Mouse (Mus musculus) gastrocnemius, adult 18-20 months (tissue): ENCODE data around the gene Muc1. TPM values are rescaled to one million over a fixed set of nuclear protein-coding genes. Genes with fewer than 3 reads are reported as not detected.

Source experiments
- DNase-seq: peaks from one replicate; pipeline ENCODE4 v3.0.0; 2021; ENCODE audit warnings: low spot score
- microRNA-seq: library from miRNA; unstranded; fragments of <30 nt; microRNA quantifications from one replicate; pipeline ENCODE4 v1.2.0, GENCODE M21; 2021
- total RNA-seq, 2 experiments: library from RNA; stranded (reverse); gene quantifications; 2 replicates each; pipeline ENCODE4 v1.2.3; 2021

Gene Muc1
- total RNA-seq, 2 experiments from 2014 or later: 0.18 to 0.40 TPM

DNA sequence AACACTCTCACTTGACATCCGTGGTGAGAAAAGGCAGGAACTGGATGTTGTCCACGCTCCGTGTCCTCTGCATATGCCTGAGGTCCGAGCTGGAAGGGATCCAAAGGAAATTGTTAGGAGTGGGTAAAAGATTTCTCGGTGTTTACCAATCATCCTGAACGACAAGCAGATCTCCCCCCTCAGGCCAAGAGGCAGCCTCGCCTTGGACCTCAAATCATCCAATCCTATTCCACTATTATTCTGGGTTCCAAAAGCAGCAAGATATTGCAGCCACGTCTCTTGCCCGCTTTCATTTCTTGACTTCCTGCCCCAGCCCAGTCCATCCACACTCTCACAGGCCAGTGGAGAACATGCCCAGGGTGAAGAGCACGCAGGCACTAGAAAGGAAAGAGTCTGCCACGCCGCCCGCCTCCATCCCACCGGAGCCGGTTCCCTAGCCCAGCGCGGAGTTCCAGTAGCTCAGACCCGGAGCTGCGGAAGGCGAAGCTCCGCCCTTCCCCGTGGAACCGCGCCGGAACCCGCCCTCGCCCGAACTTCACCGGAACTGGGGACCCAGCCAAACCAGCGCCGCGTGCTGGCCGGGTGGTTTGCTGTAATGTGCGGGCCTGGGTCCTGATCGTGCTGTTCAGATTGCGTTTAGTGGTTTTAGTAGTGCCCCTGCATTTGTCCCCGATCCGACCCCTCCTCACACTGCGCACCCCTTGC, 41.3 kb downstream of the Muc1 start, which contains the start of gene Slc50a1:
Gene Slc50a1, minus strand, starts transcription at position 520 of the 705 bp plus-strand sequence.
- peak; percentile 90 for DNase-seq

DNA sequence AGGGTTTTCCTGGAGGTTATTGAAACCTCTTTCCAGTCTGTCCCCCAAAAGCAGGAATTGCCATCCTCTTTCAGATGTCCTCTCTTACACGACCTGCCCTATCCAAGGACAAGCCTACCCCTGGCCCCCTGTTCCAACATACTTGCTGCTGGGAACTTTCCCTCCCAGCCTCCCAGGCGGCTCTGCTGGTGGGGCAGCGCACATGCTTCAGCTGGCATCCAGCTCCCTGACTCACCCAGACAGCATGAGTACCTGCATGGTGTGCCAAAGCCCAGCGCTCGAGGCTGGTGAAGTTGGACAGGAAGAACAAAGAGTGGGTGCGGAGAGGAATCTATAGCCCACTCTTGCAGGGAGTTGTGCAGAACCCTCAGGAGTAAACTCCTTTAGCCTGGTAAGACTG, 42.0 kb downstream of the Muc1 start:
- peak; percentile 49 for DNase-seq

DNA sequence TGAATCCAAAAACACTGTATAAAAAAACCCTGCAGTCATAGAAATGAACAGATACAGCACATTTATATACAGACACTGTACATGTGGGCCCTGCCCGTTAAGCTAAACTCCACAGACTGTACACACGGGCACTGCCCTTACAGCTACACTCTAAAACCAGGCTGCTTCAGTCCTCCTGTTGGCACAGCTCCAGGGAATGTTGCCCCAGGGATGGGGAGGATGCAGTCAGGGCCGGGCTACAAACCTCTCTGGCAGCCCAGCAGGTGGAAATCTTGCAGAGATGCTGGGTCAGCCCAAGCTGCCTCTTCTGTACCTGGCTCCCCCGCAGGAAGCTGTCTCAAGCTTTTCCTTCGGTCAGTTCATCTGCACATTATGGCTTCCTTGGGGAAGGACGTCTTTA, 42.9 kb downstream of the Muc1 start:
- no peak for DNase-seq

DNA sequence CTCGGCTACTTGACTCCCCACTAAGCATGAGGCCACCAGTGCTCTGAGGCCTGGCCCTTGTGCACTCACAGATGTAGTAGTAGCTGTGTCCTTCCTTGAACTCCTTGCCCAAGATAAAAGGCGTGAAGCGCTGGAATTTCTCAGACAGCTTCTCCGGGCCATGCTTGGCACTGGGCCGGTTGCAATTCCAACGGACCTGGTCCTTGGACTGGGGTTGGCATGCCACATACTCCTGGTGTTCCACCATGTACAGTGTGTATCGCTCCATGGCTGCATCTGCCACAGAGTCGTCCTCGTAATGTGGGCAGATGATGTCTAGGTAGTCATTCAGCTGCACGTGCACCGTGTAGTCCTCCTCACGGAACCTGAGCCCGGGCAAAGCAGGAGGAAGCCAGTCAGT, 47.2 kb downstream of the Muc1 start:
- no peak for DNase-seq

DNA sequence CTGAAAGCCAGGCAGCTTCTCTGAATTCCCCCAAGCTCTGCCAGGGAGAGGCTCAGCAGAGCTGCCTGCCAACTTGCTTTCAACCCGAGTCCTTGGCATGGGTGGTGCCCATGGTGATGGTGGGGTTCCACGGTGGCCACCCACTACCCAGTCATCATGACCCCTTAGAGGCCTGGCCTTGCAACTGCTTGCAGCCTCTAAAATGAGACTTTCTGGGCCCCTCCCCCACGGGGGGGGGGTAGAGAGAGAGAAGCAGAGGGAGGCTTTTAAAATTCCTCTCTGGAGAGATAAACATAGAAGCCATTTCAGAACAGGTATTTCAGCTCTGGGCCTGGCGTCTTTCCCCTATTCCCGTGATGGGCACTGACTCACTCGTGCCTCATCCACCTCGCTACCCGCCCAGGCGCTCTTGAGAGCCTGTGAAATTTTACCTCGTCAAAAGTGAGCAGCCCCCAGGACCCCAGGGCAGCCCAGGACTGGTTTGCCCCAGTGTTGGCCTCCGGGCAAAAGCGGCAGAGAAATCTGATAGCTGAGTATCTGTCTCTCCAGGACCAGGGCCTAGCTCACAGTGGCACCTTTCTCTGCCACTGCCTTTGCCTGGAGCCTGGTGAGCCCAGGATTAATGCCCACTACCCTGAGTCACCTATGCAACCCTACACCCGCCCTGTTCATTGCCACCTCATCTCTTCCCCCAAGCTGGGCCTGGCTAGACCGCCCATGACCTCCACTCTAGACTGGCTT, 48.6 kb downstream of the Muc1 start:
- DNase-seq: peak; percentile 70

DNA sequence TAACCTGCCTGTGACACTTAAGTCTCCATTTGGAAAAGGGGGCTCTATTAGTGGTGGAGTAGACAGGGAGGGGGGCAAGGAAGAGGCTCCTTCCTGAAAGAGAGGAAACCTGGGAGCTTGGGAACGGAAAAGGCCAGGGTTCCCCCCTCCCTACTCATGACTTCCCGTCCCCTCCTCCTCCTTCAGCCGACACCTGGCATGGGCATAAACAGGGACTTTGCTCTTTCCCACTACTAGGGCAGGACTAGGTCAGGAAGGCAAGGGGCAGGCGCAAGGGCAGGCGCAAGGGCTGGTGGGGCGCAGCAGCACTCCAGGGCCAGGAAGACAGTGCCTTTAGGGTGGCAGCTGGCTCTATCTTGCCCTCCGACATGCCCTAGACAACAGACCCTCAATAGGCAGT, 49.2 kb downstream of the Muc1 start:
- DNase-seq: no peak

DNA sequence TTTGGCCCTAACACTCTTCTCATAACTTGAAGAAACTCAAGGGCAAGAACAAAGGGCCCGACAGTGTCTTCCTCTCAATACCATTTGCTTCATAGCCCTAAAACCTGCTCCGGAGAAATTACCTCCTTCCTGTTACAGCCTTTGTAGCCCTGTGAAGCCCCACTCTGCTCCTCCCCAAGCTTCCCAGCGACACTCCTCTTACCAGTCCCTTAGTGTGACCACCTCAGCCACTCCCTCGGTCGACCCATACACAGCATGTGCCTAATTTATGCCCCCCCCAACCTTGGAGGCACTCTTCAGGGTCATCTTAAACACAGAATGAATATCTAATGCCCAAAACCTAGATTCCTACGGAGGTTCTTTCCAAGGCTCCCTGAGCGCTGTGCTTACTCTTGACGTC, 49.8 kb downstream of the Muc1 start:
- DNase-seq: no peak

DNA sequence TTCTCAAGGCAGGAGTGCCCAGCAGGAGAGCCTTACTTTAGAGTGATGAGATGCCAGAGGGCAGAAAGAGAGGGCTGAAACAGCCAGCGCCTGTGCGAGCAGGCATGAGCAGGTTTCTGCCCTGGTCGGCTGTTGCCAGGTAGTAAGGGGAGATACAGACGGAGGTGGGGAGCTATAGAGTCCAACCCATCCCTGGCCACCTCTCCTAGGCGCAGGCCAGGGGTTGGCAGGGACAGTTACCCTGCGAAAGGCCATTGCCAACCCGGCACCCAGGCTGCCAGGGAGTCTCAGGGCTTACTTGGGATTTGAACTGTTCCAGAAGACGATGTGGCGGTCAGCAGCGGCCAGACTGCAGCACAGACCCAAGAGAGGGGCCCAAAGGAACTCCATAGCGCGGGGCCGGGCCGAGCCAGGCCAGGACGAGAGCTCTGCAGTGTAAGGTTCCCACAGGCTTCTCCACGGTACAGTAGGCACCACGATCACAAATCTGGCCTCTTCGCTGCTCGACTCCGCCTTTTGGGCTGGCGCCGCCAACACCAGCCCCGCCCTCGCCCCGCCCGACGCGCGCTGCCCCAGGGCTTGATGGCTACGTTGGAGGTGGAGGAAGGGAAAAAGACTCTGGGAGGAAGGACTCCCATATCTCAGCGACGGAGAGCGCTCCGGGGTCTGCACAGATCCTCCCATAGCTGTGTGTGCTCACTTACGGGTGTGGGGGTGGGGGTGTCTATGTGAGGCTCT, 50.5 kb downstream of the Muc1 start:
- peak; percentile 86 for DNase-seq

DNA sequence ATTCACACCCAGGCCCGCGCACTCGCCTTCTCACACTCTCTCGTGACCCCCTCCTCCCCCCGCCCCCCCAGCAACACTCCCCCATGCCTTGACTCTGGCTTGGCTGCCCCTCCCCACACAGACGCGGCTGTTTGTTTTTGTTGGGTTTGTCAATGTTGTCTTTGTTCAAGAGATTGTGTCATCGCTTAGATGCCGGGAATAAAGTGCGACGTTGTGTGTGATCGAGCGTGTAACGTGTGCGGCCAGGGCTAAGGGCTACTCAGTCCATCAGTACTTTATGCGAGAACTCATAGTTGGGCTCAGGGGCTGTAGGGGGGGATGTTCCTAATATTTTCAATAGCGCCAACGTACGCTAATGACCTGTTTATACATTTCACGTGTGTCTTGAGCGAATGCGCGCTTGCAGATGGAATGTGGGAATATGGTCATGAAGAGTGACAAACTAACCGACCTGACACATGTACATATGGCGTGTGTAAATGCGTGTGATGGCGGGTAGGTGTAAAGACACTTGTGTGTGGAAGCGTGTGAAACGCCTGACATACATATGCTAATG, 51.3 kb downstream of the Muc1 start:
- DNase-seq: no peak

DNA sequence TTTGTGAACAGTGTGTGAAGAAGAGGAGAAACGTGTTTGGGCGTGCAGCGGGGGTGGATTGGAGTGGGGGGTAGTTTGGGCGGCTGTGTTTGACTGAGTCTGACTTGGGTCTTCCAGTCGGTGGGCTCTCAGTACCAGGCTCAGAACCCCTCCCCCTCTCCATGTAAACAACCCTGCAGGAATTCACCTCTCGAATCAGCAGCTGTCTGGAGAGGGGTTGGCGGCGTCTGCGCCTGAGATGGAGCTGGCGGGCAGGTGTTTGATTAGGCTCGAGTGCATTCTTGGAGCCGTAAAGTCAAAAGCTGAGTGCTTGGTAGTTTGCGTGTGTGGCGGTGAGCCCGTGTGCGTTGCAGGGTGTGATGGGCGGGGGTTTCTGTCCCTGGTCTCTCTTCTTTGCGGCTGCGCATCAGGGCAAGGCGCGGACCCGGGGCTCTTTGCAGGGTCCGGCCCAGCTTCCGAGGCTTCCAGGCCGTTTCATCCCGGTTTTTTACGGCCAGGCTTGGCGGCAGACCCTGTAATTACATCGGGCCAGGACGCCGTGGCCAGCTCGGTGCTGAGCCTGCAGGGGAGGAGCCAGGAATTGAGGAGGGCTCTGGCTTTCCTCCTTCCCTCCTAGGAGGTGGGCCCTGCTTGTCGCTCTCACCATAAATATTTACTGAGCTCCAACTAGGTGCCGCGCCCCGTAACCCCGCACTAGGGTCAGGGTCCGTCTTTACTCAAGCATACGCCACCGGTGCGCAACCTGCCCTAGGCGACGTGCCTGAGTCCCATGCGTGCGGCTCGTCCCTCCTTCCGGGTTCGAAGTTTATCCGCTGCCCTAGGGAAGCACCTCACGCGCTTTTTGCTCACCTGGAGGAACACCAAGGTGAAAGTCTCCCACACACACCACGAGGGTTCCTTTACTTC, 52.0 kb downstream of the Muc1 start, which contains the start of gene Efna1:
Gene Efna1, minus strand, starts transcription at position 537 of the 906 bp plus-strand sequence.
- DNase-seq: no peak

DNA sequence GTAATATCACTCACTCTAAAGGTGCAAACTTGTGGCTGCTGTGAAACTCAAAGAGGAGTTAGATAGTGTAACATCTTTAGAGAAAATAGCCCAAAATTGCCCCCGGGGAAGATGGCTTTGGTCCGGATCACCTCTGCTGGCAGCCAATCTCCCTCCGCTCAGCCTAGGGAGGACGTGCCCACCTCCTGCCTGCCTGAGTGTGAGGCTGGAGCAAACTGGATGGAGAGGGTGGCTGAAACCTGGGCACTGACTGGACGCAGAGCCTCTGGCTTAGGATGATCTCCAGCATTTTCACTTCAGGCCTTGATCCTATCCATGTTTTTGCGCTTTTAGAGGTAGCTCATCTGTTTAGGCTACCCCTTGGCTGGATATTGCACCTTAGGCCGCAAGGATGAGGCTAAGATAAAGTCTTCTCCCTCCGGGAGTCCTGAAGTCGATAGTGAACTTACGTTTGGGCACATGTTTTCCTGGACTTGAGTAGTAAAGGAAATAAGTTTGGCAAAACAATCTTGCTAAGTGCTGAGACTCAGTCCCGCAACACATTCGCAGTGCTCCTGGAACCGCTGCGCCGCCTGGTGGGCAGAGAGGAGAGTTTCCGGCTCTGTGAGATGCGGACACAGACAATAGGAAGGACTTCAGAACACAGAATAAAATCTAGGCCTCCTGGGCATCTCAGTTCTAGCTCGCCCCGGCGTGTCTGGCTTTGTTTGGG, 52.9 kb downstream of the Muc1 start:
- peak; percentile 85 for DNase-seq

DNA sequence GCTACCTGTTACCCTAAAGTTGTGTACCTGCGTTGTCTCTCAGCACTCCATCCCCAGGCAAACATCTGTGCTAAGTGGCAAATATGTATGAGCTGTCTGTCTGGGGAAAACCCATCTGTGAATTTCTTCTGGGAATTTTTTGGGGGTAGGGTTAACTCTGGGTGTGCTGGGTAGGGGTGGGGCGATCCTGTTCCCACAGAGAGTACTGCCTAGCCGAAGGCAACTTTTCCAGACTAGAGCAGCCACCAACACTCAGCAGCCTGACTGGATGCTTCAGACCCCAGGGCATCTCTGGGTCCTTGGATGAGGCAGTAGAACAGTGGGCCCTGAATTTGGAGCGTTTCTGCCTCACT, 53.4 kb downstream of the Muc1 start:
- DNase-seq: no peak

Small RNA genes lying within 50 kb of the gene (microRNA-seq; reads per million reads assigned to microRNA genes)
- gene Mir92b: 29.0 reads per million, percentile 41 among the genes with 10 or more reads in this experiment

Other genes starting within 250 kb of the Muc1 start
- gene Rusc1, start 135.7 kb upstream of the Muc1 start, total RNA-seq: 10 to 100 TPM; 15.4 to 20.2 TPM
- not detected for gene Gm43738, start 128.0 kb upstream of the Muc1 start, total RNA-seq
- 10 to 100 TPM; 27.2 to 27.8 TPM for gene Fdps, start 127.1 kb upstream of the Muc1 start, total RNA-seq
- not detected for gene Pklr, start 92.9 kb upstream of the Muc1 start, total RNA-seq
- gene Hcn3, start 68.9 kb upstream of the Muc1 start, total RNA-seq: under 1 TPM; 0.14 to 0.26 TPM
- 10 to 100 TPM; 16.6 to 18.6 TPM for gene Clk2, start 64.3 kb upstream of the Muc1 start, total RNA-seq
- 10 to 100 TPM; 37.8 to 38.4 TPM for gene Scamp3, start 51.6 kb upstream of the Muc1 start, total RNA-seq
- gene Fam189b, start 45.9 kb upstream of the Muc1 start, total RNA-seq: 10 to 100 TPM; 16.5 to 22.2 TPM
- gene Gba, start 26.1 kb upstream of the Muc1 start, total RNA-seq: 10 to 100 TPM; 15.5 to 17.8 TPM
- 1 to 10 TPM; 3.6 to 9.2 TPM for gene Thbs3, start 13.9 kb upstream of the Muc1 start, total RNA-seq
- gene Mtx1, start 2.0 kb upstream of the Muc1 start, total RNA-seq: 10 to 100 TPM; 45.4 to 46.7 TPM
- 10 to 100 TPM; 70.2 to 74.5 TPM for gene Krtcap2, start 16.9 kb downstream of the Muc1 start, total RNA-seq
- gene Trim46, start 17.3 kb downstream of the Muc1 start, total RNA-seq: under 1 TPM; 0.14 to 0.31 TPM
- gene Dpm3, start 30.3 kb downstream of the Muc1 start, total RNA-seq: 10 to 100 TPM; 22.6 to 24.3 TPM
- gene Slc50a1, start 41.5 kb downstream of the Muc1 start, total RNA-seq: 1 to 10 TPM; 7.0 to 8.9 TPM
- gene Efna1, start 52.1 kb downstream of the Muc1 start, total RNA-seq: 10 to 100 TPM in 1 of 2 experiments, 1 to 10 TPM in 1; 5.7 to 18.8 TPM
- not detected for gene Efna3, start 93.9 kb downstream of the Muc1 start, total RNA-seq
- gene Efna4, start 109.0 kb downstream of the Muc1 start, total RNA-seq: not detected
- 10 to 100 TPM; 16.9 to 26.1 TPM for gene Adam15, start 120.9 kb downstream of the Muc1 start, total RNA-seq
- not detected for gene Dcst2, start 132.9 kb downstream of the Muc1 start, total RNA-seq
- not detected for gene Dcst1, start 136.2 kb downstream of the Muc1 start, total RNA-seq
- gene Zbtb7b, start 165.7 kb downstream of the Muc1 start, total RNA-seq: 10 to 100 TPM; 26.4 to 28.3 TPM
- under 1 TPM in 1 of 2 experiments, not detected in 1; 0.59 TPM for gene Lenep, start 173.7 kb downstream of the Muc1 start, total RNA-seq
- gene Flad1, start 182.8 kb downstream of the Muc1 start, total RNA-seq: 10 to 100 TPM; 45.2 to 51.6 TPM
- gene Cks1b, start 189.3 kb downstream of the Muc1 start, total RNA-seq: 1 to 10 TPM; 2.2 to 2.7 TPM
- 10 to 100 TPM; 14.7 to 19.1 TPM for gene Shc1, start 189.4 kb downstream of the Muc1 start, total RNA-seq
- 10 to 100 TPM in 1 of 2 experiments, 1 to 10 TPM in 1; 7.8 to 11.6 TPM for gene Pygo2, start 201.2 kb downstream of the Muc1 start, total RNA-seq
- gene Pbxip1, start 207.6 kb downstream of the Muc1 start, total RNA-seq: 100 to 1,000 TPM; 226 to 236 TPM
- 1 to 10 TPM; 8.7 to 9.2 TPM for gene Pmvk, start 225.5 kb downstream of the Muc1 start, total RNA-seq